Mouse (Mus musculus) ovary, adult 18-20 months (tissue): ENCODE results near the gene Ms4a4c.
"Not testable (repeated sequence)": the region's sequence is repeated elsewhere in the genome, so short reads cannot be mapped to it uniquely, and the experiment has no call there.

Experiments used
- DNase-seq: peaks from one replicate; pipeline ENCODE4 v3.0.0; 2022; ENCODE audit warnings: low spot score, mixed read lengths

The Ms4a4c gene

DNA sequence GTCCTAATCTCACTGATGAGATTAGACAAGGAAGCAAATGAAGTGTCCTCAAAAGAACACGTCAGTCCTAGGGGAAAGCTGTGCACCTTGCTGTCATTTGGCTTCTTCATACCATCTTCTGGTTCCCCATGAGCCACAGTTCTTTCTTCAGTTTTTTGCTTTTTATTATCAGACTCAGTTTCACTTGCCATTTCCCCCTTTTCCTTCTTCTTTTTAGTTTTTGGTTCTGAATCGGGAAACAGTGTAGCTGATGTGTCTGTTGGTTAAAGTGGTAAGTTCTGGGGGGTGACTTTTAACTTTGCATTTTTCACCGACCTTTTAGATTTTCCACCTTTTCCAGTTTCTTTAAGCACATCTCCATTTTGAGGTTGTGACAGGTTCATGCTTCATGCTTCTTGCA lies at the start of gene Ms4a4c:
Gene Ms4a4c (plus strand): TSS at position 244 of the 400 bp plus-strand sequence.
- DNase-seq: no peak

DNA sequence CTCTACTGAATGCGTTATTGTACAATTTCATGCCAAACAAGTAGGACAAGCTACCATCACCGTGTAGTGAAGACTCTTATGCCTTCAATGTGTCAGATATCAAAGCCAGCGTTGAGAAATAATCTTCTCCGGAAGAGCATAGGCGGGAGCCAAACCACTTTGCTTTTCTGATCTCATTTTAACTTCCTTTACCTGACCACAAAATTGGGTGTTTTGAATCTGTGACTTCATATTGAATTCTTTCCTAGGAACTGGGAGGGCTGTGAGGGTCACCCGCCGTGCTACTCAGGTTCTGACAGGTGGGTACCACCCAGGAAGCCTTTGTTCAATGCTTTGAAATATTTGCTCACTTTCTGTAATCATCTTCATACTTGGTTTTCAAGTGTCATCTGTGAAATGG lies 48.8 kb upstream of the Ms4a4c start:
- DNase-seq: no peak

DNA sequence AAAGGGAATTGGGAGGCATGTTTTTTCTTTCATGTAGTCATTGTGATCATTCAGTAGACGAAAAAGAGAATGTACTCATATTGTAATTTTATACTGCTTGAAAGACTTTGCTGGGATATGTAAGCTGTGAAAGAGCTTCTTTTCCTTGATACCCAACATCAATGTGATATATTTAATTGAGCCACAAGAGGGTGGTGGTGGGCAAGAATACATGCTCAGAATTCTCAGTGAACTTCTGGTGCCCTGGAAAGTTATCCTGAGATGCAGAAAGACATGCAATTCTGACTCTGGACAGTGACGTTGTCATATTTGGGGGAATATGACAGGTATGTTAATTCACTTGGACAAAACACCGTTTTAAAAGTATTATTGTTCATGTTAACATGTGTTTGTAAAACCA lies 44.5 kb upstream of the Ms4a4c start:
- DNase-seq: no peak

DNA sequence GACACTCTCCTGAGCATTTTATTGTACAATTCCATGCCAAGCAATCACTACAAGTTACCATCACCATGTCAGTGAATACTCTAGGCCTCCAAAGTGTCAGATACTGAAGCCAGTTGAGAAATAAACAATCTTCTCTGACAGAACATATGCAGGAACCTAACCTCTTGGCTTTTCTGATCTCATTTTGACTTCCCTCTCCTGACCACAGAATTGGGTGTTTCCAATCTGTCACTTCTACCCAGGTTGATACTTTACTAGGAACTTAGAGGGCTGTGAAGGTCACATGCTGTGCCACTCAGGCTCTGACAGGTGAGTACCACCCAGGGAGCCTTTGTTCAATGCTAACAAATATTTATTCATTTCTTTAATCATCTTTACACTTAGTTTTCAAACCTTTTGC lies 42.6 kb upstream of the Ms4a4c start:
- DNase-seq: no peak

DNA sequence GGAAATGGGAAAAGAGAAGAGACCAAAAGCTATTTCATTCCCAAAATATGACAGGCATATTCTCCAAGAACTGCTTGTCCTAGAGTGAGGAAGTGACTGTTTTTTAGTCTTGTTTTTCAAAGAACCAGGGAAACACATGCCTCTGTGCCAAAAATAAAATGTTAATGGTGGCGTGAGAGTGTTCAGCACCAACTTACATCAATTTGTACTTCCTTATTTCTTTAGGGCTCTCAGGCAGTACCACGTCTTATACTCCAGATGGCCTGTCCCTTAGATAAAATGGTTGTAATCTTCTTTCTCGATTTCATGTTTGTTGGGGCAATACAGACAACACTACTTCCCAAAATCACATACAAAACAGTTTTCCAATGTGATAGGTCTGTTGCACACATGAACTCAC lies 36.3 kb upstream of the Ms4a4c start:
- DNase-seq: no peak

DNA sequence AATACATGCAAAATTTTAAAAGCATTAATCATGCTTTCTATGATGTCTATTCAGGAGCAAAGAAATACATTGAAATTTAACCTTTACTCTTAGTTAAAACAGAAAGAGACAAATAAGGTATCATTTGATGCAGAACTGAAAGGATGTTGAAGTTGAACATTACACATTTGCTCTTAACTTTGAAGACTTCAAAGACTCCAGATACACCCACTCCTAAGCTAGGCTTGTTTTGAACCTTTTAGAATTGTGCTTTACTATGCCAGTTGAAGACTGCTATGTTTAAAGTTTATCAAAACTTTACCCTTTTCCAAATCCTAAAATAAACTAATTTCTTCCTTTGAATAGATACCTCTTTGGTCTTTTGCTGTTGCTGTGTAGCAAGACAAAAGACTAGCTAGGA lies 33.4 kb upstream of the Ms4a4c start:
- no peak for DNase-seq

DNA sequence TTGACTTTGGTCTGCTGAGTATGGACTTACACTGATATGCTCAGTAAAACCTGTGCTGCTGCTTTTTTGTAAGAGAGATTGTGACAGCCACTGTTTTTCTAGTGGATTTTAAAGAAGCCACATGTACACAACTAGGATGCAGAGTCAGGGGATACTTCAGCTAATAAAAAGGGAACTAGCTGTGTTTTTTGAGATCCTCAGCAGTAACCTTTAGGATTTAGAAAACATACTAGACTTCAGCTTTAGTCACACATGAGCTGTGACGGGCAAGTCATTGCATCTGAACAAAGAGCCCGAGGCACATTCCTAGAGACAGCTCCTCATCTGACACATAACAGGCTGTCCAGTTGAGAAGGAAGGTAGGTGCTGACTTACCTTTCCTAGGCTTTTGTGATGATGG lies 29.3 kb upstream of the Ms4a4c start, which contains the start of gene Ms4a4a:
Gene Ms4a4a (plus strand): TSS at position 251 of the 400 bp plus-strand sequence.
- DNase-seq: no peak

DNA sequence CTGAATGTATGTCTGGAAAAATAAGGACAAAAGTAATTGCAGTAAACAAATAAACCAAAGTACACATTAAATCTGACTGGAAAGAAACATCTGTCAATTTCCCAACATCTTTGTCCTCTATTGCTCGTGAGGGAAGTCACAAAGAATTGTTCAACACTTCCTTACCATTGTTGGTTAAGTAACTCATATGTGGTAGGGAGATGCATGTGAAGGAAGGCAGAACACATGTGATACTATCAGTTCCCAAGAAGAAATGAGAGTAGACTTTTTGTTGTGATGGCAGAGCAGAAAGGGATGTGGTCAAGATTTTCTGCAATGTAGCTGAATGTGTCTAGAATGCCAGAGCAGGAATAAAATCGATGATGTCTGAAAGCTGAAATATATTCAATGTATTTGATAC lies 28.2 kb upstream of the Ms4a4c start:
- no peak for DNase-seq

DNA sequence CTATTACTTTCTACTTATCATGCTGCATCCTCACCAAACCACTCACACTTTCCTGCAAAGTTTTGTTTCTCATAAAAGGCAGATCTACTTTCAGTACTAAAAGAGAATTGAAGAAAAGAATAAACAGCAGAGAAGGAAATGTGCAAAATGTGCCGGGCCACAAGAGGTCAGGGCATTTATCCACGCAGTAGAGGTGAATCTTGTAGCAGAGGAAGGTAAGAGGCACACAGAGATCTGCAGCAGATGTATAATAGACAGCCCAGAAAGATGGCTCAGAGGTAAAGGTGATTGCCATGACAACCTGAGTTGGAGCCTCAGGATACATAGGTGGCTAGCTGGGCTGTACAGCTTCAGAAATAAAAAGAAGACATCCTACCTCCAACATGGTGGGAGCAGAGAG lies 17.5 kb upstream of the Ms4a4c start:
- no peak for DNase-seq

DNA sequence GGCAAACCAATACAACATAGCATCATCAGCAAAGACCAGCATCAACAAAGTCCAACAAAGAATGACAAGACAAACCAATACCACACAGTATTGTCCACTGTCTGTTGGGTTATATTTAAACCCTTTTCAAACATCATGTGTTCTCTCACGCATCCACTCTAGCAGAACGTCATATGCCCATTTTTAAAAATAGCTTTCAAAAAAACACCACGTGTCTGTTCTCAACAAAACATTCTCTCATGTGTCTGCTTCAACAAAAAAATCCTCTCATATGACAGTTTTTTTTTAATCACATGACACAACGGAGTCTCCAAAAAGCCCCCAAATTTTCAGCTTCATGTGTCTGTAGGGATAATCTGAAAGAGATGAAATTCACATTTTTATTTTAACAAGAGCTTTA lies 16.9 kb upstream of the Ms4a4c start:
- DNase-seq: no peak

DNA sequence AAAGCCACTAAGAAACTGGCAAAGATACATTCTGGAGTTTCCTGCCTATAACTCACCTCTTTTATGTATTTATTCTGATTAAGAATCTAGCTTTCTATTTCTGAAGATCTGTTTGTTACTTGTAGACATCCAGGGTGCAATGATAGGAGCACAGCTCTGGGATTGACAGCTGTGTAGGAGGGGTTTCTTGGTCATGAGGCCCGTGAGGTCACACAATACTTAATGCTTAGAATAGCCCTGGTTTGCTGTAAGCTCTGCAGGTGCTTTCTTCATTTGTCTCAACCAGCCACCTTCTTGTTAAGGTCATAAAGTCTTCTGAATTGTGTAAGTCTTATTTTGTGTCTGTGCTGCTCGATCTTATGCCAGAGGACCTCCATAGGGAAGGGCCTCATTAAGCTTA lies 15.6 kb upstream of the Ms4a4c start:
- DNase-seq: no peak

DNA sequence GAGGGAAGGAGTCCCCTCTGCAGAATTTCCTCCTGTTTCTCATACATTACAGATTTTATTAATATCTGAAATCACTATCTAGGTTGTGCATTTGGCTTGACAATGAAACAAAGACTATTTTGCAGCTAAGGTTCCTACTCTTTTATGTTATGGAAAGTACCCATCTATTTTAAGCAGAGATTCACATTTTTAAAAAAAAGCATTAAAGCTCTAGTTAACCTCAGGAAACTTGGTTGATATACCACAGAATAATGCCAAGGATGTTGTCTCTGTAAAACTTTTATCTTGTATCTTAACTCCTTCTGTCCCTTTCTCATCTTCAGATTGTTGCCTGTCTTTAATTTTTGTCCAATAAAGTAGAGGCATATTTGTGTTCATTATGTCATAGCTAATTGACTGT lies 8.8 kb upstream of the Ms4a4c start:
- no peak for DNase-seq

DNA sequence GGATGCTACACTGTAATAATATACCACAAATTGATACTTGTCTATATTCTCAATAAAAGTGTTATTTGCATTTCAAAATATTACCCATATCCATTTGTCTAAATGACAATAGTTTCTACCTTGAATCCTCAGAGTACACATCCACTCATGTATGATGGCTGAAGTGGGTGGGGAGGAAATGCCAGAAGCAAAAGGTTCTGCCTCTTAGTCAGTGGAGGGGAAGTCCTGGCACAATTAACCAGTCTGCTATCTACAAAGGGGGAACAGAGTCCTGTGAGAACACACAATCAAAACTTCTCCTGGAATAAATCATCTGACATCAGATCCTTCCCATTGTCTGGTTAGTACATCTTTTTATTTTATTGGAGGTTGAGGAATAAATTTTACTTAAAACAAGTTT lies 2.9 kb downstream of the Ms4a4c start:
- no peak for DNase-seq

DNA sequence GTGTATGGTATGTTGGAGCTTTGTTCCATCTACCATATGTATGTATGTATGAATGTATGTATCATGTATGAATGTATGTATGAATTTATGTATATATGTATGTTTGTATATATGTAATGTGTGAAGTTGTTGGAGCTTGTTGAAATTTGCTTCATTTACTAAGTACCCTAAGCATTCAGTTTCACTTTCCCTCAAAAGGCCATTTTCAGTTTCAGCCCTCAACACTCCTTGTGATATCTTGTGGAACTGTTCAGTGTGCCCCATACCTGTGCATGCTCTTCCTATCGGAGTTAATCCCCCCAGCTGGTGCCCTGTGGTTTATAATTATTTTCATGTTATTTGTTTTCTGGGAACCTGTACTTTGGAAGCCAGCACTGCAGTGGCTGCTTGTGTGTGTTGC lies 4.0 kb downstream of the Ms4a4c start:
- no peak for DNase-seq

DNA sequence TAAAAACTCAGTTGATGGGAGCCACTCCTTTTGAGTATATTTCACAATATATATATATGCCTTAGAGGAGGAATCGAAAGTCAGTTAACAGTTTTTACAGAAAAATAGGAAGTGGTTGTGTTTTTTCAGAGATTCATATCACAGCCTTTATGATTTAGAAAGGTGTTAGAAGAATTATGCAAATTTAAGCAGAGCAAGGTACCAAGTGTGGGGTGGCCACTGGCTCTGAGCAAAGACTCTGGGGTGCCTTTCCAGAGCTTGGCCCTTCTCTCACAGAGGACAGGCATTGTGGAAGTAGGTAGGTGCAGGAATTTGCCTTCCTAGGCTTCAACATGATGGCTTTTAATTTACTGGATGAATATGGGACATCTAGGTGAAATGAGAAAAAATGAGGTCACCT lies 7.1 kb downstream of the Ms4a4c start:
- no peak for DNase-seq

DNA sequence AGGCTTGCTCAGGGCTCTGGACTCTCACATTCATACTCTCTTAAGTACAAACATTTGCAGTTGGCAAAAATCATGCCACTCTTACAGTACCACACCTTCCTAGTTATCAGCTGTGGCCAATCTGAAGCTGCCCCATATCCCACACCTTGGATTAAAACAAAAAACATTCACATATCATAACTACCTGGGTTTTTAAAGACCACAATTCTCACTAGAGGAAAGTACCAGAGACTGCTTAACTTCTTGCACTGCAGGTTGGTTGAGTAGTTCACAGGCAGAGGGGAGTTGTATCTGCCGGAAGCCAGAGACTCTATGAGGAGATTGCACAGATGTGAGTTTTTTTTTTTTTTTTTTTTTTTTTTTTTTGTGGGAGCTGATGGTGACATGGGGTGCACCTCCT lies 9.5 kb downstream of the Ms4a4c start:
- DNase-seq: no peak

DNA sequence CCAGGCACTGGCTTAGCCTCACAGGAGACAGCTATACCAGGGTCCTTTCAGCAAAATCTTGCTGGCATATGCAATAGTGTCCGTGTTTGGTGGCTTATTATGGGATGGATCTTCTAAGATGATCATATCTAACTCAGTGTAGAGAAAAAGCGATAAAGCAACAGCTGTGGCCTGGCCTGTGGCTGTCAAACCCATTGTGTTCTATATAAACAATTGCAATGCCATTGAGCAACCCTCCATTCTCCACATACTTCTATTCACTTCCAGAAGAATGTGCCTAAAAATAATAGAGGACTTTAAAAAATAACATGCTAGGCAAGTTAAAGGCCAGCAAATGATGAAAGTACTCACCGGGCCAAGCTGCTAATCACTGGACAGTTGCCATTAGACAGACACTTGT lies 11.0 kb downstream of the Ms4a4c start:
- no peak for DNase-seq

DNA sequence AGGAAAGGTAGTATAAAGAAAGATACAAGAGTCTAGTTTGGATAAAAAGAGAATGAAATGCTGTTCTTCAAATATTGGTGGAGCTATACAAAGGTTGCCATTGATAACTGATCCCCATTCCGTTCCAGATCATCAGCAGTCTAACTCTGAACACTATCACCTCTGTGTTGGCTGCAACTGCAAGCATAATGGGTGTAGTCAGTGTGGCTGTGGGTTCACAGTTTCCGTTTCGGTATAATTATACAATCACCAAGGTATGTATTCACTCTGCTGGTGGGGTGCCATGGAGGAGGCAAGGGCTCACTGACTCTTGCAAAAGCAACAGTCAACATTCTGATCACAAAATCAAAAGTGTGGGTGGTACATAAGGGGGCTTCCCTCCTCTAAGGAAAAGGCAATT lies 14.3 kb downstream of the Ms4a4c start:
- DNase-seq: not testable (repeated sequence)

DNA sequence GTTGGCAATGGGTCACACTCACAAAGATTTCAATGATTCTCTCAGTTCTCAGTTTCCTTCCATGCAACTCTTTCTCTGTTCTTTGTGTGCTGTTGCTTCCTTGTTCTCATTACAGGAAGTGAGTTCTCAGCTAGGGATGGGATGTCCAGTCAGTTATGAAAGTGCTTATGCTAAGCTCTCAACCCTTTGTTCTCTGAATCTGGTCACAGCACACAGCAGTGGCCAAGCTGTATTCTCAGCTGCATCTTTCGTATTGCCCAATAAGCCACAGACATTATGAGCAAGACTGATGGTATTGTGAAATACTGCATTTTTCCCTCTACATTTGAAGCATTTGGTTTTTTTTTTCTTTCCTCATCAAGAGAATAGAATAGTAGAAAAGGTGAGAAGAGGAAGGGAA lies 26.6 kb downstream of the Ms4a4c start:
- not testable (repeated sequence) for DNase-seq

DNA sequence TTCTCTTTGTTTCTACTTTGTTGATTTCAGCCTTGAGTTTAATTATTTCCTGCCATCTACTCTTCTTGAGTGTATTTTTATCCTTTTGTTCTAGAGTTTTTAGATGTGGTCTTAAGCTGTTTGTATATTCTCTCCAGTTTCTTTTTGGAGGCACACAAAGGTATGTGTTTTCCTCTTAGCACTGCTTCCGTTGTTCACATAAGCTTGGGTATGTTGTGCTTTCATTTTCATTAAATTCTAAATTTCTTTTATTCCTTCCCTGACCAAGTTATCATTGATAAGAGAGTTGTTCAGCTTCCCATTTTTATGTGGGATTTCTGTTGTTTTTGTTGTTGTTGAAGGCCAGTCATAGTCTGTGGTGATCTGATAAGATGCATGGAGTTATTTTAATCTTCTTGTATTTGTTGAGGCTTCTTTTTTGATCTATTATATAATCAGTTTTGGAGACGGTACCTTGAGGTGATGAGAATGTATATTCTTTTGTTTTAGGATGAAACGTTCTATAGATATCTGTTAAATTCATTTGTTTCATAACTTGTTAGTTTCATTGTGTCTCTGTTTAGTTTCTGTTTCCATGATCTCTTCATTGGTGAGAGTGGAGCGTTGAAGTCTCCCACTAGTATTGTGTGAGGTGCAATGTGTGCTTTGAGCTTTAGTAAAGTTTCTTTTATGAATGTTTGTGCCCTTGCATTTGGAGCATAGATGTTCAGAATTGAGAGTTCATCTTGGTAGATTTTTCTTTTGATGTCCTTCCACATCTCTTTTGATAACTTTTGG lies 30.7 kb downstream of the Ms4a4c start:
- no peak for DNase-seq

DNA sequence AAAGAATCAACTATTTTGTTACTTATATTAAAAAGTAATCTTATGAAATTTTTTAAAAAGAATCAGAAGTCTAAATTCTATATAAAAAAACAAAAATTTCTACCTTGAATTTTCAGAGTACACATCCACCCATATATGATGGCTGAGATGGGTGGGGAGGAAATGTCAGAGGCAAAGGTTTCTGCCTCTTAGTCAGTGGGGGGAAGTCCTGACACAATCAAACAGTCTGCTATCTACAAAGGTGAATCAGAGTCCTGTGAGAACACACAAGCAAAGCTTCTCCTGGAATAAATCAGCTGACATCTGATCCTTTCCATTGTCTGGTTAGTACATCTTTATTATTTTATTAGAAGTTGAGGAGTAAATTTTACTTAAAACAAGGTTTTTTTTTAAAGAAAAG lies 38.8 kb downstream of the Ms4a4c start, which contains the start of gene Ms4a4b:
Gene Ms4a4b (plus strand): TSS at position 216 of the 400 bp plus-strand sequence.
- no peak for DNase-seq

DNA sequence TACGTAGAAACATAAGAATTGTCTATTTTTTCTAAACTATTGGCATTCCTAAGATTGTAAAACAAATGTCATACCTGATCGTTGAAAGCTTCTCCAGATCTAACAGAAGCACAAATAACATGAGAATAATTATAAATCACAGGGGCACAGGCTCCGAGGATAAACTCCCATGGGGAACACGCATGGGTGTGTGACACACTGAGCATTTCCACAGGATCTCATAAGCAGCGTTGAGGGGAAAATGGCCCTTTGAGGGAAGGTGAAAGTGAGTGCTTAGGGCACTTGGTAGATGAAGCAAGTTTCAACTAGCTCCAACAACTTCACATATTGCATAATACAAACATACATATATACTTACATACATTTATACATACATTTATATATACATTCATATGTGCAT lies 39.4 kb downstream of the Ms4a4c start:
- DNase-seq: no peak

DNA sequence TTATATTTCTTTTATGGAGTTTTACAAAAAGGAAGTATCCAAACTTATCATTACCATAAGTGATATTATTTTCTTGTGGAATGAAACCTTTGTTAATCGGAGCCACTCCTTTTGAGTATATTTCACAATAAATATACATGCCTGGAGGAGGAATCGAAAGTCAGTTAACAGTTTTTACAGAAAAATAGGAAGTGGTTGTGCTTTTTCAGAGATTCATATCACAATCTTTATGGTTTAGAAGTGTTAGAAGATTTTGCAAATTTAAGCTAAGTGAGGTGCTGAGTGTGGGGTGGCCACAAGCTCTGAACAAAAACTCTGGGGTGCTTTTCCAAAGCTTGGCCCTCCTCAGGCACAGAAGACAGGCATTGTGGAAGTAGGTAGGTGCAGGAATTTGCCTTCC lies 42.7 kb downstream of the Ms4a4c start:
- no peak for DNase-seq

DNA sequence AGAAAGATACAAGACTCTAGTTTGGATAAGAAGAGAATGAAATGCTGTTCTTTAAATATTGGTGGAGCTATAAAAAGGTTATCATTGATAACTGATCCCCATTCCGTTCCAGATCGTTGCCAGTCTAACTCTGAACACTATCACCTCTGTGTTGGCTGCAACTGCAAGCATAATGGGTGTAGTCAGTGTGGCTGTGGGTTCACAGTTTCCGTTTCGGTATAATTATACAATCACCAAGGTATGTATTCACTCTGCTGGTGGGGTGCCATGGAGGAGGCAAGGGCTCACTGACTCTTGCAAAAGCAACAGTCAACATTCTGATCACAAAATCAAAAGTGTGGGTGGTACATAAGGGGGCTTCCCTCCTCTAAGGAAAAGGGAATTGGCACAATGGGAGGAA lies 54.5 kb downstream of the Ms4a4c start:
- DNase-seq: not testable (repeated sequence)
